Mouse (Mus musculus) brain, embryonic 14.5 days (tissue): ENCODE results near the gene Sgsm3. TPM values are rescaled to one million over a fixed set of nuclear protein-coding genes. Genes with fewer than 3 reads are reported as not detected.

ENCODE experiments used
- DNase-seq: peaks from one replicate; pipeline ENCODE4 v3.0.0-alpha.2; 2011; ENCODE audit warnings: low read depth
- CTCF ChIP-seq: fragments of 200-500 bp; IDR thresholded peaks from 2 replicates; pipeline ENCODE4 v1.5.1; 2012; ENCODE audit warnings: inconsistent platforms, mild to moderate bottlenecking, moderate library complexity, borderline replicate concordance; ENCODE audit not compliant: insufficient read depth, insufficient read length; ENCODE audit errors: extremely low read depth
- POLR2A ChIP-seq: fragments of 200-500 bp; IDR thresholded peaks from 2 replicates; pipeline ENCODE4 v1.6.1; 2012; ENCODE audit warnings: mild to moderate bottlenecking, inconsistent platforms, borderline replicate concordance; ENCODE audit not compliant: poor library complexity, insufficient read depth, insufficient read length, severe bottlenecking; ENCODE audit errors: extremely low read depth
- polyA plus RNA-seq: library from polyadenylated mRNA; depleted of rRNA; stranded (reverse); fragments of >200 nt; gene quantifications from 2 replicates; pipeline ENCODE4 v1.2.3, GENCODE M21; 2012

Sgsm3 gene
- polyA plus RNA-seq, 1 experiment = 69.5 TPM

GRCm38 (mm10) chr15:81041767-81042166 is 64.2 kb downstream of the Sgsm3 start:
- TF ChIP-seq POLR2A (no peak), CTCF (no peak)
- DNase-seq = no peak

GRCm38 (mm10) chr15:81042276-81042931 is 64.8 kb downstream of the Sgsm3 start:
- TF ChIP-seq POLR2A (no peak), CTCF (peak; percentile 31; the same call in 1 of the 2 replicates)
- no peak for DNase-seq

DNA sequence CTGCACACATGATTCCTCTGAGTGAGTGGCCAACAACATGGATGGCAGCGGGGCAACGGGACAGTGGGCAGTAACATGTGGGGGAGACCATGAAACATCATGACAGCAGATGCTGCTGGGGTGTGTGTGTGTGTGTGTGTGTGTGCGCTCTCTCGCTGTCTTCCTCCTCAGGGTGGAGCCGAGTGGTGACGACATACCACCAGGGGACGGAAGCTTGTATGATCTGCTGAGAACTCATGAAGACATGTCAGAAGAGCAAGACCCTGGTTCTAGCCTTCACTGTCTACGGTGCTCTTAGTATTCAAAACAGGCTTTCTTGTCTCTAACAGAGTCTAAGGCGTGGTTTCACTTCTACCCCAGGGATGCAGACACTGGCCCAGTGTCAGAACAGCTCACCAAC is 66.9 kb downstream of the Sgsm3 start:
- no peak for DNase-seq
- no peak for TF ChIP-seq POLR2A
- no peak for TF ChIP-seq CTCF

DNA sequence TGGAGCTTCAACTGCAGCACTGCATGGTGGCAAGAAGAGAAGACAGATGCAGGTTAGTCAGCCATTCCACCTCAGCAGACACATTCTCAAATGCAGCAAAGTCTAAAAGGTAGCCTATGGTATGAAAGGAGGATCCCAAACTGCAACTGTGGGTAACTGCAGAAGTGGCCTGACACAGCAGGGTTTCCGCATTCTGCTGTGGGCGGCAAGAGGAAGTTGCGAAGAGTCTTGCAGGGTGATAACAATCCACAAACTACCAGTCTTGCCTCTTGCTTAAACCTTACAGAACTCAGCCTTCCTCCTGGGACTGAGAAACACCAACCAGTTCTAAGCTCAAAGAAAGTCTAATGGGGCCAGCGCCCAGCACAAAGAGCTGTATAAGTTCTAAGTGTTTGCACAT is 67.8 kb downstream of the Sgsm3 start:
- DNase-seq = no peak

GRCm38 (mm10) chr15:81046061-81046460 is 68.5 kb downstream of the Sgsm3 start:
- DNase-seq = no peak
- no peak for TF ChIP-seq CTCF
- TF ChIP-seq POLR2A = no peak

More for the DNA sequence above, 67.8 kb downstream of the Sgsm3 start:
- TF ChIP-seq POLR2A = no peak
- TF ChIP-seq CTCF = no peak

DNA sequence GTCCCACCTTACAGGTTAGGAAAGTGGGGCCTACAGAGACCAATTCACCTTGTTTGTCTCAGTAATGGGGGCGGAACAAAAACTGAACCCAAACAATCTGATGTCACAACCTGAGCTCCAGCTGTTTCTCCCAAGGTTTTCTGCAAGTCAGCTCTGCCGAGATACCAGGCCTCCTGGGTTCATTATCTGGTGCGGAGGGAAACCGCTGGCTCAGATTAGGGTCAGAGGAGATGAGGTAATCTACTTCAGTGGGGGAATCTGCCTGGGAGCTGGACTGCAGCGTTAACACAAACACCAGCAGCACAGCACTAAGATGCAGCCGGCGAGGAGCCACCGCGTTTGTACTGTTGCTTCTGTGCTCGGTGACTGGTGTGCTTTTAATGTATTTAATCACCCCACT is 69.9 kb downstream of the Sgsm3 start:
- DNase-seq = no peak

GRCm38 (mm10) chr15:81049401-81050053 is 72.0 kb downstream of the Sgsm3 start:
- no peak for TF ChIP-seq POLR2A
- peak; percentile 48; the same call in 1 of the 2 replicates for TF ChIP-seq CTCF
- DNase-seq = peak; percentile 47

More for the DNA sequence above, 69.9 kb downstream of the Sgsm3 start:
- TF ChIP-seq POLR2A = no peak
- TF ChIP-seq CTCF = no peak

GRCm38 (mm10) chr15:81050488-81050887 is 72.9 kb downstream of the Sgsm3 start:
- DNase-seq = no peak

DNA sequence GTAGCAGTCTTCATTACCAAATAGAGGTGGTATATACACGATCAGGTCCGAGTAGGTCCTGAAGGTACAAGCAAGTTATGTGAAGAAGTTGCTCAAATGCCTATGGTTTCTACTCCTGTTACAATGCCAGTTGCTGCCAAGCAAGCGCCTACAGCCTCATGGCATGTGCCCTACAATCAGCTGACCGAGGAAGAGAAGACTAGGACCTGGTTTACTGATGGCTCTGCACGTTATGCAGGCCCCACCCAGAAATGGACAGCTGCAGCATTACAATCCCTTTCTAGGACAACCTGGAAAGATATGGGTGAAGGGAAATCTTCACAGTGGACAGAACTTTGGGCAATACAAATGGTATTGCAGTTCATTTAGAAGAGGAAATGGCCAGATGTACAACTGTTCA is 74.9 kb downstream of the Sgsm3 start:
- no peak for TF ChIP-seq POLR2A
- TF ChIP-seq CTCF = no peak
- DNase-seq = no peak

More at GRCm38 (mm10) chr15:81050488-81050887, 72.9 kb downstream of the Sgsm3 start:
- TF ChIP-seq CTCF (no peak), POLR2A (no peak)

- TF ChIP-seq CTCF (no peak), POLR2A (no peak)
- DNase-seq = no peak
These were observed 77.9 kb downstream of the Sgsm3 start for GRCm38 (mm10) chr15:81055488-81055887.

- TF ChIP-seq CTCF = no peak
- no peak for TF ChIP-seq POLR2A
These were observed 80.2 kb downstream of the Sgsm3 start for GRCm38 (mm10) chr15:81057736-81058135.

DNA sequence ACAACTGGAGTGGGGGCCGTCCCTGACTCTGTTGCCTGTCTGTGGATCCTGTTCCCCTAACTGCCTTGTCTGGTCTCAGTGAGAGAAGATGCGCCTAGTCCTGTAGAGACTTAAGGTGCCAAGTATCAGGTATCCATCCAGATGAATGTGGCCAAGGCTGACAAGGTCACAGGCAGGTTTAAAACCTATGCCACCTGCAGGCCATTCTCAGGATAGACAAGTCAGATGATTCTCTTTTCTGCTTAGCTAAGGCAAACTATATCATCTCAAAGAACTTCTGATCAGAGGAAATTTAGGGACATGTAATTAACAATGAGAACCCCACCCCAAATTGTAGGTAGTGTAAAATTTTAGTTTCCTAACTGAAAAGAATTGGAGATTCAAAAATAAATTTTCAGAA is 83.4 kb downstream of the Sgsm3 start:
- TF ChIP-seq POLR2A = no peak
- no peak for TF ChIP-seq CTCF

More at GRCm38 (mm10) chr15:81057736-81058135, 80.2 kb downstream of the Sgsm3 start:
- no peak for DNase-seq

More for the DNA sequence above, 83.4 kb downstream of the Sgsm3 start:
- DNase-seq = no peak
